Mouse (Mus musculus) heart, adult 2 months (tissue): ENCODE measurements around the gene Snx1. TPM values are rescaled to one million over a fixed set of nuclear protein-coding genes. Genes with fewer than 3 reads are reported as not detected.

ENCODE experiments used
- DNase-seq, 2 experiments: peaks; one replicate each; pipeline ENCODE4 v3.0.0; 2021
- H3K27ac ChIP-seq: fragments of 200-600 bp; 2 replicates; pipeline ENCODE4 v1.8.1; 2022
- H3K27me3 ChIP-seq: fragments of 200-500 bp; 2 replicates; pipeline ENCODE4 v1.6.1; 2012; ENCODE audit warnings: mild to moderate bottlenecking, low read length, inconsistent platforms, mixed read lengths; ENCODE audit not compliant: control insufficient read depth, insufficient read depth
- H3K36me3 ChIP-seq: fragments of 200-500 bp; 2 replicates; pipeline ENCODE4 v1.6.1; 2012; ENCODE audit warnings: low read length, inconsistent platforms; ENCODE audit not compliant: control insufficient read depth, insufficient read depth
- H3K4me1 ChIP-seq: fragments of 200-500 bp; 2 replicates; pipeline ENCODE4 v1.6.1; 2011; ENCODE audit warnings: low read length; ENCODE audit not compliant: control insufficient read depth, insufficient read depth
- H3K4me3 ChIP-seq: fragments of 200-600 bp; 2 replicates; pipeline ENCODE4 v1.8.1; 2022
- H3K79me2 ChIP-seq: fragments of 200-500 bp; replicated peaks from 2 replicates; pipeline ENCODE4 v1.6.1; 2012; ENCODE audit warnings: mild to moderate bottlenecking, inconsistent platforms, low read length, moderate library complexity, mixed read lengths; ENCODE audit not compliant: control insufficient read depth, insufficient read depth
- H3K9ac ChIP-seq: fragments of 200-500 bp; 2 replicates; pipeline ENCODE4 v1.6.1; 2012; ENCODE audit warnings: low read depth, mild to moderate bottlenecking, control low read depth, inconsistent platforms, low read length, mixed read lengths
- CTCF ChIP-seq: fragments of 200-600 bp; IDR thresholded peaks from 2 replicates; pipeline ENCODE4 v1.8.1; 2022; ENCODE audit warnings: antibody characterized with exemption, mild to moderate bottlenecking, moderate library complexity
- EP300 ChIP-seq: fragments of 200-500 bp; IDR thresholded peaks from 2 replicates; pipeline ENCODE4 v1.6.1; 2011; ENCODE audit warnings: low read depth, low read length, control low read depth; ENCODE audit not compliant: insufficient read depth
- POLR2A ChIP-seq: fragments of 200-500 bp; IDR thresholded peaks from 2 replicates; pipeline ENCODE4 v1.6.1; 2011; ENCODE audit warnings: mild to moderate bottlenecking, low read depth, low read length, control low read depth; ENCODE audit not compliant: insufficient read depth
- WGBS: fragments of 180-500 bp; shearing (Covaris S2); methylation state at CpG from one replicate; pipeline ENCODE4 v1.1.7; 2018; 5-methylcytosine and 5-hydroxymethylcytosine counted together
- intact Hi-C: fragments of 180-260 bp; cut with DNase I; formaldehyde crosslinking; loops from one replicate; pipeline ENCODE4 v1.15.1; 2025
- polyA plus RNA-seq: library from polyadenylated mRNA; depleted of rRNA; stranded (reverse); fragments of >200 nt; gene quantifications from 2 replicates; pipeline ENCODE4 v1.2.3, GENCODE M21; 2012
- total RNA-seq, 2 experiments: library from RNA; stranded (reverse); gene quantifications; 2 replicates each; pipeline ENCODE4 v1.2.3; 2021

Gene Snx1
- total and polyA plus RNA-seq, 3 experiments = 19.2 to 27.6 (median 24.8) TPM

- intact Hi-C loops = no loop called here
- no peak for DNase-seq
- H3K27me3 ChIP-seq = no peaks in the 10 kb centered on the region
- WGBS = 66% methylated on average over 2 of the region's 2 CpGs
- TF ChIP-seq EP300 (no peak), POLR2A (no peak), CTCF (no peak)
- H3K27ac ChIP-seq = no peak overlapping the region
- H3K36me3 ChIP-seq = no peaks in the 10 kb centered on the region; the same call in 1 of the 2 replicates
- H3K4me1 ChIP-seq = peaks cover 2% of the 10 kb centered on the region; the same call in 1 of the 2 replicates
- no peak overlapping the region for H3K4me3 ChIP-seq
- H3K9ac ChIP-seq = no peak overlapping the region
- no peaks in the 10 kb centered on the region for H3K79me2 ChIP-seq
These were observed 33.7 kb downstream of the Snx1 start for GRCm38 (mm10) chr9:66092664-66093063.

DNA sequence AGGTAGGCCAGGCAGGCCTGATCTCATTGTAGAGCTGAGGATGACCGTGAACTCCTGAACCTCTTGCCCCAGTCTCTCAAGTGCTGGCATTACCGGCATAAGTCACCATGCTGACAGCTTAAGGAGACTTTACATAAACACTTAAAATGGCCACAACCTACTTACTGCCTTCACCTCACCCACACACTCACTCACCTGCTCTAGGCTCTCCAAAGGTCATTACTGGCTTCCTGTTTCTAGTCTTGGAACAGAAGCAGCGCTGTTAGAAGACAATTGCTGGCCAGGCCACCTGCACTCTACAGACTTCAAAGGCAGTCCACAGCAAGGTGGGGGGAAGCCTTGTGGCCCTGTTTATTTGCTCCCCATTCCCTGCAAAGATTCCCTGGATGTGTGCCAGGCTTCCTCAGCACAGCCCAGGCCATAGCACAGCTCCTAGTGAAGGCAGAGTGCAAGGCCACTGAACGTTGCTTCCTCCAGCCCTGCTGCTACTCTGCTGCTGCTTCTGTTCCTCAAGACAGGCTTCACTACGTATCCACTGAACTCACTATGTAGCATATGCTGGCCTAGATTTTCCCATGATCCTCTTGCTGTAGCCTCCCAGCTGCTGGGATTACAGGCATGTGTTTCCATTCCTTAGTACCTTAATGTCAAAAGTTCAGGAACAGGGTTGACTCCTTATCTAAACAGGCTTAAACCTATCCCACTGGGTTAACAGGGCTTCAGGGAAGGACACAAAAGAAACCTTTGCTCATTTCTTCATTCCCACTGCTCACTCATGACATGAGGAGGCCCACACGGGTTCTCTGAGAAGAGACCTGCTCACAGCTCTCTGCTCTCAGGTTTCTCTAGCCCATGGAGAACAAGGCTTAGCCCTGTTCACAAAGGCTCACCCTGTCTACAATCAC, 34.8 kb downstream of the Snx1 start:
- Histone ChIP-seq H3K4me1 (peaks cover 2% of the 10 kb centered on the region; the same call in 1 of the 2 replicates), H3K27me3 (no peaks in the 10 kb centered on the region), H3K9ac (no peak overlapping the region), H3K27ac (no peak overlapping the region), H3K4me3 (no peak overlapping the region), H3K79me2 (no peaks in the 10 kb centered on the region), H3K36me3 (no peaks in the 10 kb centered on the region; the same call in 1 of the 2 replicates)
- intact Hi-C loops = no loop called here
- 66% methylated on average over 6 of the region's 6 CpGs for WGBS
- TF ChIP-seq EP300 (no peak), POLR2A (no peak), CTCF (no peak)
- no peak for DNase-seq

- intact Hi-C loops = no loop called here
- Histone ChIP-seq H3K9ac (no peak overlapping the region), H3K27ac (no peak overlapping the region), H3K4me1 (peaks cover 2% of the 10 kb centered on the region; the same call in 1 of the 2 replicates), H3K4me3 (no peak overlapping the region), H3K79me2 (no peaks in the 10 kb centered on the region), H3K36me3 (no peaks in the 10 kb centered on the region; the same call in 1 of the 2 replicates), H3K27me3 (no peaks in the 10 kb centered on the region)
- 81% methylated on average over 13 of the region's 13 CpGs for WGBS
- DNase-seq = no peak
- TF ChIP-seq POLR2A (no peak), EP300 (no peak), CTCF (no peak)
These were observed 35.7 kb downstream of the Snx1 start for GRCm38 (mm10) chr9:66090593-66091244.

DNA sequence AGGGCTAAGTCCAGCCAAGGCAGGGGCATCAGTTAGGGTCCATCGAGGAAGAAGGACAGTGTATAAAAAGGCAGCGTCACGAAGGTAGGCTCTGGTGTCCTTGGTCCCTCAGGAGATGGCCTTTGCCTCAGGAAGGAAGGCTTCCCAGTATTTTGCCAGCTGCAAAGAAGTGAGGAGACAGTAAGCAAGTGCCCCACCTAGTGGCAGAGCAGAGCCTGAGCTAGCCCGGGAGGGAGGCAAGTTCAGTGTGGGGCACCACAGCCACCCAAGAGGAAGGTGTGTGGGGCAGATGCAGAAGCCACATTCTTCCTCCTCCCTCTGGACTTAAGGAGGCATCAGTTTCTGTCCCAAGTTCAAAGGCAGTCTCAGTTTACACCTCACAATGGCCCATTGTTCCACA, 38.0 kb downstream of the Snx1 start:
- intact Hi-C loops = loop anchor here (5.0 kb wide), 1 partner anchor 36 kb away; no protein-coding TSS in a partner anchor
- no peaks in the 10 kb centered on the region for H3K79me2 ChIP-seq
- no peak overlapping the region for H3K9ac ChIP-seq
- H3K27me3 ChIP-seq = no peaks in the 10 kb centered on the region
- no peak overlapping the region for H3K4me3 ChIP-seq
- peaks cover 2% of the 10 kb centered on the region; the same call in 1 of the 2 replicates for H3K4me1 ChIP-seq
- TF ChIP-seq CTCF (peak; percentile 85), EP300 (0 out of 2 replicates have a peak, but pooled peaks have one; percentile 36), POLR2A (no peak)
- 23% methylated on average over 4 of the region's 4 CpGs for WGBS
- peak; percentile 39 to 61 for DNase-seq
- H3K36me3 ChIP-seq = no peaks in the 10 kb centered on the region
- H3K27ac ChIP-seq = no peak overlapping the region

- H3K79me2 ChIP-seq = no peaks in the 10 kb centered on the region
- no peak overlapping the region for H3K27ac ChIP-seq
- H3K36me3 ChIP-seq = no peaks in the 10 kb centered on the region
- no peaks in the 10 kb centered on the region for H3K27me3 ChIP-seq
- intact Hi-C loops = loop anchor here (5.0 kb wide), 1 partner anchor 35 kb away; no protein-coding TSS in a partner anchor
- no peak overlapping the region for H3K4me3 ChIP-seq
- DNase-seq = no peak
- TF ChIP-seq EP300 = no peak
- TF ChIP-seq POLR2A = no peak
- no peak for TF ChIP-seq CTCF
- WGBS = 96% methylated on average over 7 of the region's 7 CpGs
- no peaks in the 10 kb centered on the region for H3K4me1 ChIP-seq
- no peak overlapping the region for H3K9ac ChIP-seq
These were observed 39.3 kb downstream of the Snx1 start for GRCm38 (mm10) chr9:66087062-66087461.

- H3K27me3 ChIP-seq = no peaks in the 10 kb centered on the region
- no peak overlapping the region for H3K9ac ChIP-seq
- H3K4me1 ChIP-seq = no peaks in the 10 kb centered on the region
- TF ChIP-seq CTCF (no peak), POLR2A (no peak), EP300 (no peak)
- DNase-seq = no peak
- H3K27ac ChIP-seq = no peak overlapping the region
- 74% methylated on average over 3 of the region's 3 CpGs for WGBS
- no peaks in the 10 kb centered on the region for H3K36me3 ChIP-seq
- H3K79me2 ChIP-seq = no peaks in the 10 kb centered on the region
- intact Hi-C loops = no loop called here
- H3K4me3 ChIP-seq = no peak overlapping the region
These were observed 42.2 kb downstream of the Snx1 start for GRCm38 (mm10) chr9:66084171-66084570.
